Mouse (Mus musculus): ENCODE data around the gene Rp2. TPM values are rescaled to one million over a fixed set of nuclear protein-coding genes. Genes with fewer than 3 reads are reported as not detected.
"Not testable (repeated sequence)": the region's sequence is repeated elsewhere in the genome, so short reads cannot be mapped to it uniquely, and the experiment has no call there.

Rp2 gene
- 5.7 and 7.1 TPM in 2 replicates for polyA plus RNA-seq (2012; rRNA removed)

DNA sequence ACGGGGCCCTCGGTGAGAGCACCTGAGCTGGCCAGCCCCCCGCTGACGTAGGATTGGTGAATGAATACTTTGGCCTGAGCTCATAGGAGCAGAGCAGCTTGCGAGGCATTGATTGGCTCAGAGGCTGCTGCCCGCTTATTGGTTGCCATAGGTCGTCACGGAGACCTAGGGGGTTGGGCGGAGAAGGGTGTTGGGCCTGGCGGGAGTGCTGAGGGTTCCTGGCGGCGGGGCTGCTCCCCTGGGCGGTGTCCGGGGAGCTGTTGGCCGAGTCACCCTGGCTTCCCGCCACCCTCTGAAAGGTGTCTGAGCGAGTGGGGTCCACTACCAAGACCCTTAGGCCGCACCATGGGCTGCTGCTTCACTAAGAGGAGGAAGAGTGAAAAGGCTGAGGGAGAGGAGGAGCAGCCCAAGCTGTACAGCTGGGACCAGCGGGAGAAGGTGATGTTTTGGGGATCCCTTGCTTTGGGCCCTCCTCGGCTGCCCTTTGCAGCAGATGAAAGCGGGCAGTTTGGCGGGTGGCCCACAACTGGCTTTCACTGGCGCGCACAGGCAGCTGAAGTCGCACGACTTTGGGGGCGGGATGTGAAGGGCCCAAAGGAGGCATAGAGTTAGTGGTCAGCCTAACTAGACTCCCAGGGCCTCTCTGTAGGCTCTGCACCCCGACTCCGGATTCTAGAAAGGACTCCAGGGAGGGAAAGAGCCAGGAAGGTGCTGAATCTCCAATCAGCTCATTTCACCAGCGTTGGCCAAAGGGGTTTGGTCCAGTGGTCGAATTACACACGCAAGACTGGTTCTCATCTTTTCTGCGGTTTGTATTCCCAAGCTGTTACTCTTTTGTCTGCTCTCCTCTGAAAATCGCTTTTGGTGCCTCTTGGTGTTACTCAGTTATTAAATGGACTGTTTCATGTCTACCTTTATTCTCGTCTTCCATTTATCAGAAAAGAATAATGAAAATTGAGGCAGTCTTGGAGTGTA, at the start of gene Rp2:
Rp2 (plus strand) TSS at position 91 of the 975 bp plus-strand sequence.
- peak; percentile 91 for DNase-seq
- TF ChIP-seq POLR2A (IDR thresholded peaks at IDR 0.05; ENCODE audit: low read depth, low read length) (no peak), CTCF (conservative IDR thresholded peaks at IDR 0.05; ENCODE audit: insufficient read depth, insufficient read length, low read depth, low read length) (no peak)
- Histone ChIP-seq H3K27ac (ENCODE audit: insufficient read depth, low read depth, low read length) (no peak within 1 kb of the TSS), H3K4me3 (ENCODE audit: insufficient read depth, low read depth, low read length) (peak within 1 kb of the TSS; percentile 71), H3K27me3 (replicated peaks; ENCODE audit: control insufficient read depth, insufficient read depth, low read length) (no peaks in the 10 kb centered on the region), H3K4me1 (ENCODE audit: control insufficient read depth, insufficient read depth, low read length) (no peaks in the 10 kb centered on the region), H3K36me3 (ENCODE audit: control insufficient read depth, insufficient read depth, low read length) (no peaks in the 10 kb centered on the region)
- under 1% methylated on average over 35 of the region's 35 CpGs for WGBS

DNA sequence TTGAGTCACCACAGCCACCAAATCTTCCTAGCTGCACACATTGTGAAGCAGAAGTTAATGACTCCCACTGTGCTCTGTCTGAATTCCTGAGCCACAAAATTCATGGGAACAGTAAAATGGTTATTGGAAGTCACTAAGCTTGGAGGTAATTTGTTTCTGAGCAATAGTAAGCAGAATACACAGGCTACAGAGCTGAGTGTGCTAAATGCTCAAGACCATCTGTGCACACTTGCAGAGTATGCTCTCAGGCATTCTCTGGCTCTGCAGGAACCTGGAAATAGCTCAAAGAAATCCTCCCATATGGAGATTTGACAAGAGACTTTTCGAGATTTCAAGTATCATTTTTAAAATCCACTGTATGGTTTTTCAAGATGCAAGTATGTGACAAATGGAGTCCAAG, 31.5 kb upstream of the Rp2 start:
- WGBS = 73% methylated on average over 1 of the region's 1 CpGs
- Histone ChIP-seq H3K4me1 (ENCODE audit: control insufficient read depth, insufficient read depth, low read length) (no peaks in the 10 kb centered on the region), H3K36me3 (ENCODE audit: control insufficient read depth, insufficient read depth, low read length) (no peaks in the 10 kb centered on the region)

DNA sequence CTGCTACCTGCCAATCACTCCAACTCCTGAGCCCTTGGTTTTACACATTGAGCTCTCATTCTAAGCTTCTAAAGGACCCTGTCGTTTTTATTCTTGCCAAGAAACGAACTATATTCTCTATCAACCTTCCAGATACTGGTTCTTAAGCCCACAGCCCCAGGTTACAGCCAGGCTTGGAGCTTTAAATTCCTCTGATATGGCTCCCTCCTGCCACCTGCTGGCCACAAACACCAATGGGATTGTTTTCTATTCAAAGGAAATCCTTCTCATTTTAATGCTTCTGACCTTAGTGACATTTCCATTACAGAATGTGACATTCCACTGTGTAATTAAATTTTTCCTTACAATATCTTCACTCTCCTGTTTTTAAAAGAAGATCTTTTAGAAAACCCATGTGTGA, 28.6 kb upstream of the Rp2 start:
- Histone ChIP-seq H3K4me1 (ENCODE audit: control insufficient read depth, insufficient read depth, low read length) (no peaks in the 10 kb centered on the region), H3K27me3 (replicated peaks; ENCODE audit: control insufficient read depth, insufficient read depth, low read length) (no peaks in the 10 kb centered on the region), H3K4me3 (ENCODE audit: insufficient read depth, low read depth, low read length) (no peak overlapping the region), H3K27ac (ENCODE audit: insufficient read depth, low read depth, low read length) (no peak overlapping the region), H3K36me3 (ENCODE audit: control insufficient read depth, insufficient read depth, low read length) (no peaks in the 10 kb centered on the region)
- WGBS = 8% methylated on average over 2 of the region's 2 CpGs
- no peak for TF ChIP-seq POLR2A (IDR thresholded peaks at IDR 0.05; ENCODE audit: low read depth, low read length)
- TF ChIP-seq CTCF (conservative IDR thresholded peaks at IDR 0.05; ENCODE audit: insufficient read depth, insufficient read length, low read depth, low read length) = peak; percentile 50
- peak; percentile 44 for DNase-seq

More for the DNA sequence above, 31.5 kb upstream of the Rp2 start:
- TF ChIP-seq POLR2A (IDR thresholded peaks at IDR 0.05; ENCODE audit: low read depth, low read length) (no peak), CTCF (conservative IDR thresholded peaks at IDR 0.05; ENCODE audit: insufficient read depth, insufficient read length, low read depth, low read length) (no peak)
- H3K4me3 ChIP-seq (ENCODE audit: insufficient read depth, low read depth, low read length) = no peak overlapping the region
- DNase-seq = no peak
- no peak overlapping the region for H3K27ac ChIP-seq (ENCODE audit: insufficient read depth, low read depth, low read length)
- H3K27me3 ChIP-seq (replicated peaks; ENCODE audit: control insufficient read depth, insufficient read depth, low read length) = no peaks in the 10 kb centered on the region

DNA sequence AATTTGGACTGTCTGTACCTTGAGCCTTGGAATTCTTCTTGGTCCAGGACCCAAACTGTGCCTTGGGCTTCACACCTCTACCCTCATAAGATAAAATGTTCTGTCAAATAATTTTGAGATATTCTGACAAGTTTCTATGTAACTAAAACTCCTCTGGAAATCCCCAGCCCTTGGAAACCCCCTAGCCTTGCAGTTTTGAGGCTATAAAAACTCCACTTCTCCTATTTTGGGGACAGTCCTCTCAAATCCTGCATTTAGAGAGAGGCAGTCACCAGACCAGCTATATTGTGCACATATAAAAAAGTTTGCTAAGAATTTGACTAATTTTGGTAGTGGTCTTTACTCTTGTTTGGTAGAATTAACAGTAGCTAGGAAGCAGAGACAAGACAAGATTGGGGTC, 19.3 kb upstream of the Rp2 start:
- no peak for TF ChIP-seq POLR2A (IDR thresholded peaks at IDR 0.05; ENCODE audit: low read depth, low read length)
- no peak for TF ChIP-seq CTCF (conservative IDR thresholded peaks at IDR 0.05; ENCODE audit: insufficient read depth, insufficient read length, low read depth, low read length)
- H3K27ac ChIP-seq (ENCODE audit: insufficient read depth, low read depth, low read length) = no peak overlapping the region
- DNase-seq = no peak

DNA sequence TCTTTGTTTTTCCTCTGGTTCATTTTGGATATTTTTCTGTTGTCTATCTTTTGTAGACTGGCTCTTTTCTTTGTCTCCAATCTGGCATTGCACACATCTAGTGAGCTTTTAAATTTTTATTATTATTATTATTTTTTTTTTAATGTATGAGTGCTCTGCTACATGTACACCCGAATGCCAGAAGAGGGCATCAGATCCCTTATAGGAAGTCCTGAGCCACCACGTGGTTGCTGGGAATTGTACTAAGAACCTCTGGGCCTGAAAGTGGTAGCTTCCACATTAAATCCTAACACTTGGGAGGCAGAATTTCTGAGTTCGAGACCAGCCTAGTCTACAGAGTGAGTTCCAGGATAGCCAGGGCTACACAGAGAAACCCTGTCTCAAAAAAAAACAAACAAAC, 17.9 kb upstream of the Rp2 start:
- WGBS = 66% methylated on average over 3 of the region's 3 CpGs
- H3K36me3 ChIP-seq (ENCODE audit: control insufficient read depth, insufficient read depth, low read length) = no peaks in the 10 kb centered on the region
- TF ChIP-seq CTCF (conservative IDR thresholded peaks at IDR 0.05; ENCODE audit: insufficient read depth, insufficient read length, low read depth, low read length) = no peak
- no peak for TF ChIP-seq POLR2A (IDR thresholded peaks at IDR 0.05; ENCODE audit: low read depth, low read length)
- H3K4me3 ChIP-seq (ENCODE audit: insufficient read depth, low read depth, low read length) = no peak overlapping the region
- DNase-seq = no peak
- no peaks in the 10 kb centered on the region for H3K27me3 ChIP-seq (replicated peaks; ENCODE audit: control insufficient read depth, insufficient read depth, low read length)
- no peaks in the 10 kb centered on the region for H3K4me1 ChIP-seq (ENCODE audit: control insufficient read depth, insufficient read depth, low read length)
- H3K27ac ChIP-seq (ENCODE audit: insufficient read depth, low read depth, low read length) = no peak overlapping the region

More for the DNA sequence above, 19.3 kb upstream of the Rp2 start:
- no peak overlapping the region for H3K4me3 ChIP-seq (ENCODE audit: insufficient read depth, low read depth, low read length)
- H3K4me1 ChIP-seq (ENCODE audit: control insufficient read depth, insufficient read depth, low read length) = no peaks in the 10 kb centered on the region
- H3K27me3 ChIP-seq (replicated peaks; ENCODE audit: control insufficient read depth, insufficient read depth, low read length) = no peaks in the 10 kb centered on the region
- no peaks in the 10 kb centered on the region for H3K36me3 ChIP-seq (ENCODE audit: control insufficient read depth, insufficient read depth, low read length)

DNA sequence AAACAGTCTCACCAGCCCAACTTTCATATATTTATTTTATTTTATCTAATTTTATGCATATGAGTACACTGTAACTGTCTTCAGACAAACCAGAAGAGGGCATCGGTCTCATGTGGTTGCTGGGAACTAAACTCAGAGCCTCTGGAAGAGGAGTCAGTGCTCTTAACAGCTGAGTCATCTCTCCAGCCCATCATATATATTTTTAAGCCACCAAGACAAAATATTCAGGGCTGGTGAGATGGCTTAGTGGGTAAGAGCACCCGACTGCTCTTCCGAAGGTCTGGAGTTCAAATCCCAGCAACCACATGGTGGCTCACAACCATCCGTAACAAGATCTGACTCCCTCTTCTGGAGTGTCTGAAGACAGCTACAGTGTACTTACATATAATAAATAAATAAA, 14.0 kb upstream of the Rp2 start:
- not testable (repeated sequence) for H3K27ac ChIP-seq (ENCODE audit: insufficient read depth, low read depth, low read length); H3K4me3 ChIP-seq (ENCODE audit: insufficient read depth, low read depth, low read length); H3K27me3 ChIP-seq (replicated peaks; ENCODE audit: control insufficient read depth, insufficient read depth, low read length); H3K36me3 ChIP-seq (ENCODE audit: control insufficient read depth, insufficient read depth, low read length); DNase-seq; H3K4me1 ChIP-seq (ENCODE audit: control insufficient read depth, insufficient read depth, low read length)
- WGBS = 94% methylated on average over 4 of the region's 4 CpGs

DNA sequence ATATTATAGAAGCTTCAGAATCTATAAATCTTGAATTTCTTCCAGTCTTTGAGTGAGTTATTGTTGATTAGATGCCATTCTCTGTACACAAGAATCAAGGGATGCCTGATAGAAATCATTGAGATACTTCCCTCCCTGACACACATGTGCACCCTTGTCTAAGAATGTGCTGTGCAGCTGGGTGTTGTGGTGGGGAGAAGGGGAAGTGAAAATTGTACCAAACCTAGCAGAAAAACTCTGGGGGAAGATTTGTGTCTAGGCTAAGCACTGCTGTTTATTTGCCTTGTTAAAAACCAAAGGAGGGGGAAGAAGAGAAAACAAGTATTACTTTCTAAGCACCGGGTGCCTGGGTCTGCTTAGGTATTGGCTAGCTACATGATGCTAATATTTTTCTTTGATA, 9.0 kb upstream of the Rp2 start:
- Histone ChIP-seq H3K27me3 (replicated peaks; ENCODE audit: control insufficient read depth, insufficient read depth, low read length) (no peaks in the 10 kb centered on the region), H3K4me1 (ENCODE audit: control insufficient read depth, insufficient read depth, low read length) (no peaks in the 10 kb centered on the region), H3K36me3 (ENCODE audit: control insufficient read depth, insufficient read depth, low read length) (no peaks in the 10 kb centered on the region), H3K4me3 (ENCODE audit: insufficient read depth, low read depth, low read length) (no peak overlapping the region), H3K27ac (ENCODE audit: insufficient read depth, low read depth, low read length) (no peak overlapping the region)
- TF ChIP-seq POLR2A (IDR thresholded peaks at IDR 0.05; ENCODE audit: low read depth, low read length) = no peak
- no peak for TF ChIP-seq CTCF (conservative IDR thresholded peaks at IDR 0.05; ENCODE audit: insufficient read depth, insufficient read length, low read depth, low read length)
- DNase-seq = no peak
- 86% methylated on average over 1 of the region's 1 CpGs for WGBS
